Comparison of ENCODE assay signal across 8 mouse cellular contexts in genomic region chr6:136940188-136940960, GRCm38 (mm10). TPM values are rescaled to one million over a fixed set of nuclear protein-coding genes. Genes with fewer than 3 reads are reported as not detected.
DNase-seq lines count a peak whose midpoint lies in the region; ATAC-seq lines count a peak whose summit lies in the region.

No protein-coding gene starts in this region.

- H3K36me3 ChIP-seq in kidney, embryonic 14.5 days (ENCODE audit: control insufficient read depth, insufficient read depth, low read length), result no peaks in the 10 kb centered on the region
- H3K36me3 ChIP-seq in intestine, embryonic 14.5 days (ENCODE audit: control insufficient read depth, insufficient read depth, low read length), result no peaks in the 10 kb centered on the region
- no peaks in the 10 kb centered on the region for H3K36me3 ChIP-seq in forebrain, embryonic 16.5 days (ENCODE audit: control insufficient read depth, insufficient read depth)

- H3K4me1 ChIP-seq in kidney, embryonic 14.5 days (ENCODE audit: control insufficient read depth, insufficient read depth, low read length), result peaks cover 19% of the 10 kb centered on the region
- H3K4me1 ChIP-seq in intestine, embryonic 14.5 days (replicated peaks; ENCODE audit: control insufficient read depth, insufficient read depth, low read length), result peaks cover 14% of the 10 kb centered on the region
- peaks cover 4% of the 10 kb centered on the region for H3K4me1 ChIP-seq in forebrain, embryonic 16.5 days (replicated peaks; ENCODE audit: control insufficient read depth, insufficient read depth, low read length)

- 0 out of 2 replicates have a peak, but pooled peaks have one; percentile 6 for ATAC-seq in kidney, embryonic 14.5 days (ENCODE audit: low FRiP score, low TSS enrichment)
- no peak for ATAC-seq in intestine, embryonic 14.5 days (replicated peaks; ENCODE audit: low FRiP score, low TSS enrichment, low read depth)
- ATAC-seq in forebrain, embryonic 16.5 days, result no peak

- H3K9me3 ChIP-seq in kidney, embryonic 14.5 days (ENCODE audit: control insufficient read depth, low read length), result no peaks in the 10 kb centered on the region
- H3K9me3 ChIP-seq in intestine, embryonic 14.5 days (ENCODE audit: control insufficient read depth, low read length), result no peaks in the 10 kb centered on the region
- no peaks in the 10 kb centered on the region for H3K9me3 ChIP-seq in forebrain, embryonic 16.5 days (ENCODE audit: control insufficient read depth, low read length)

- H3K9ac ChIP-seq in kidney, embryonic 14.5 days (ENCODE audit: low read depth, low read length), result 0 out of 2 replicates have a peak overlapping the region, but pooled peaks have one; percentile 12
- no peak overlapping the region for H3K9ac ChIP-seq in intestine, embryonic 14.5 days (ENCODE audit: low read length)
- H3K9ac ChIP-seq in forebrain, embryonic 16.5 days (replicated peaks; ENCODE audit: low read depth, low read length), result no peak overlapping the region

- H3K4me2 ChIP-seq in kidney, embryonic 14.5 days (replicated peaks; ENCODE audit: low read depth, low read length), result peak overlapping the region; percentile 16; the same call in 1 of the 2 replicates
- H3K4me2 ChIP-seq in intestine, embryonic 14.5 days (ENCODE audit: low read length), result 0 out of 2 replicates have a peak overlapping the region, but pooled peaks have one; percentile 2
- no peak overlapping the region for H3K4me2 ChIP-seq in forebrain, embryonic 16.5 days (ENCODE audit: low read length)

- no peaks in the 10 kb centered on the region for H3K27me3 ChIP-seq in kidney, embryonic 14.5 days (ENCODE audit: control insufficient read depth, insufficient read depth, low read length)
- no peaks in the 10 kb centered on the region for H3K27me3 ChIP-seq in intestine, embryonic 14.5 days (replicated peaks; ENCODE audit: control insufficient read depth, insufficient read depth, low read length)
- H3K27me3 ChIP-seq in forebrain, embryonic 16.5 days (replicated peaks; ENCODE audit: control insufficient read depth, insufficient read depth, low read length), result no peaks in the 10 kb centered on the region

- DNase-seq in kidney, postnatal 25 days, result no peak
- peak; percentile 54 for DNase-seq in T-cell, adult 2 months (ENCODE audit: low spot score)
- DNase-seq in intestine, embryonic 14.5 days (ENCODE audit: low spot score), result no peak
- peak; percentile 29 to 36 for DNase-seq in natural killer cell, adult 2 months (ENCODE audit: low spot score in 2 of 2)
- no peak for DNase-seq in urinary bladder, adult 2 months (ENCODE audit: low spot score)
- DNase-seq in retina, embryonic 14.5 days (ENCODE audit: low spot score), result no peak

- no peak overlapping the region; the same call in 1 of the 2 replicates for H3K4me3 ChIP-seq in kidney, embryonic 14.5 days (ENCODE audit: low read length)
- no peak overlapping the region for H3K4me3 ChIP-seq in intestine, embryonic 14.5 days (ENCODE audit: low read depth, low read length)
- no peak overlapping the region for H3K4me3 ChIP-seq in forebrain, embryonic 16.5 days (replicated peaks; ENCODE audit: low read length)

- 66% methylated on average over 11 of the region's 11 CpGs for WGBS in kidney, embryonic 14.5 days
- 78% methylated on average over 11 of the region's 11 CpGs for WGBS in intestine, embryonic 14.5 days
- 83% methylated on average over 11 of the region's 11 CpGs for WGBS in forebrain, embryonic 16.5 days

- H3K27ac ChIP-seq in kidney, embryonic 14.5 days (ENCODE audit: low read depth, low read length), result peak overlapping the region; percentile 72
- peak overlapping the region; percentile 80 for H3K27ac ChIP-seq in intestine, embryonic 14.5 days (ENCODE audit: low read depth)
- no peak overlapping the region for H3K27ac ChIP-seq in forebrain, embryonic 16.5 days (ENCODE audit: low read length)

RNA-seq across cellular contexts. Expression of gene Arhgdib, which starts 1.3 kb away (rescaled TPM):
- 60.4 and 65.6 TPM in 2 replicates for polyA plus RNA-seq in kidney, embryonic 14.5 days (2014; fragmentation: Nextera tagmentation; extraction: Ambion mirVana)
- polyA plus RNA-seq in intestine, embryonic 14.5 days (2014; fragmentation: Nextera tagmentation; extraction: Ambion mirVana), result 57.9 and 60.1 TPM in 2 replicates
- 141 and 144 TPM in 2 replicates for polyA plus RNA-seq in urinary bladder, adult 2 months (2012; rRNA removed)
- polyA plus RNA-seq in forebrain, embryonic 16.5 days (2015; fragmentation: Nextera tagmentation; extraction: Ambion mirVana), result 18.5 and 20.6 TPM in 2 replicates

RNA-seq across cellular contexts. Expression of gene Pde6h, which starts 16.7 kb away (rescaled TPM):
- 0.11 and 0.81 TPM in 2 replicates for polyA plus RNA-seq in kidney, embryonic 14.5 days (2014; fragmentation: Nextera tagmentation; extraction: Ambion mirVana)
- polyA plus RNA-seq in intestine, embryonic 14.5 days (2014; fragmentation: Nextera tagmentation; extraction: Ambion mirVana), result 1.1 TPM in 1 of 2 replicates, not detected in the other
- polyA plus RNA-seq in urinary bladder, adult 2 months (2012; rRNA removed), result 0.72 and 1.1 TPM in 2 replicates
- not detected in 2 replicates for polyA plus RNA-seq in forebrain, embryonic 16.5 days (2015; fragmentation: Nextera tagmentation; extraction: Ambion mirVana)

RNA-seq across cellular contexts. Expression of gene Erp27, which starts 18.4 kb away (rescaled TPM):
- polyA plus RNA-seq in kidney, embryonic 14.5 days (2014; fragmentation: Nextera tagmentation; extraction: Ambion mirVana), result 0.22 and 0.31 TPM in 2 replicates
- 1.1 and 6.0 TPM in 2 replicates for polyA plus RNA-seq in intestine, embryonic 14.5 days (2014; fragmentation: Nextera tagmentation; extraction: Ambion mirVana)
- polyA plus RNA-seq in urinary bladder, adult 2 months (2012; rRNA removed), result 0.25 TPM in 2 replicates
- 0.24 and 0.34 TPM in 2 replicates for polyA plus RNA-seq in forebrain, embryonic 16.5 days (2015; fragmentation: Nextera tagmentation; extraction: Ambion mirVana)

Comparison
In these comparisons a context has a peak if more than half of its experiments do, and no peak if none do; other contexts are left out.
1. DNase-seq: peak in T-cell, adult 2 months (single experiment) and natural killer cell, adult 2 months (2 of 2); none in kidney, postnatal 25 days (0 of 2), intestine, embryonic 14.5 days (single experiment), urinary bladder, adult 2 months (single experiment) and retina, embryonic 14.5 days (single experiment).